Mouse (Mus musculus): ENCODE measurements around the gene Myh2. TPM values are rescaled to one million over a fixed set of nuclear protein-coding genes. Genes with fewer than 3 reads are reported as not detected.

Myh2 gene
- polyA plus RNA-seq, 1 experiment from 2014 or later = not detected

DNA sequence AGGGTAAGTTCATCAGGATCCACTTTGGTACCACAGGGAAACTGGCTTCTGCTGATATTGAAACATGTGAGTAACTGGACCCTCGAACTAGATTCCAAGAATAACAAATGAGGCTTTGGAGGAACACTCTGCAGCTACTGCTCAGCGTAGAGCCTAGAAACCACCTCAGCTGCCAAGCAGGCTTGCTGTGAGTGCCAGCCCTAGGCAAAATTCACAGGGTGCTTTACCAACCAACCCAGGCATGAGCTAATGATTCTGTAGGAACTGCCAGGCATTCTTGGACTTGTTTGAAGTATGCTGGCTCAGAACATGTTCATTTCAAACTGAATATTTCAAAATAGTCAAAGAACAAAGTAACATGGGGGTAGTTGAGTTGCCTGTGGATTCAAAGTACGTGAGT lies 33.9 kb downstream of the Myh2 start:
- 80% methylated on average over 3 of the region's 3 CpGs for WGBS
- Histone ChIP-seq H3K9me3 (ENCODE audit: control insufficient read depth, low read length) (no peaks in the 10 kb centered on the region), H3K27me3 (ENCODE audit: control insufficient read depth, insufficient read depth, low read length) (no peaks in the 10 kb centered on the region), H3K36me3 (ENCODE audit: control insufficient read depth, insufficient read depth, low read length) (no peaks in the 10 kb centered on the region), H3K9ac (ENCODE audit: low read depth, low read length) (no peak overlapping the region), H3K4me3 (ENCODE audit: low read depth, low read length) (no peak overlapping the region), H3K4me2 (replicated peaks; ENCODE audit: low read depth, low read length) (no peak overlapping the region), H3K4me1 (replicated peaks; ENCODE audit: control insufficient read depth, insufficient read depth, low read length) (no peaks in the 10 kb centered on the region), H3K27ac (ENCODE audit: low read depth, low read length) (no peak overlapping the region)
- no peak for ATAC-seq (ENCODE audit: low FRiP score)
- no peak for DNase-seq (ENCODE audit: low spot score)

GRCm38 (mm10) chr11:67221803-67222202 lies 51.0 kb downstream of the Myh2 start:
- H3K4me2 ChIP-seq (replicated peaks; ENCODE audit: low read depth, low read length) = no peak overlapping the region
- no peaks in the 10 kb centered on the region for H3K27me3 ChIP-seq (ENCODE audit: control insufficient read depth, insufficient read depth, low read length)
- WGBS = 93% methylated on average over 8 of the region's 8 CpGs
- no peak overlapping the region for H3K9ac ChIP-seq (ENCODE audit: low read depth, low read length)
- ATAC-seq (ENCODE audit: low FRiP score) = no peak
- no peak overlapping the region for H3K27ac ChIP-seq (ENCODE audit: low read depth, low read length)
- no peaks in the 10 kb centered on the region for H3K9me3 ChIP-seq (ENCODE audit: control insufficient read depth, low read length)
- DNase-seq (ENCODE audit: low spot score) = no peak
- no peak overlapping the region for H3K4me3 ChIP-seq (ENCODE audit: low read depth, low read length)
- no peaks in the 10 kb centered on the region for H3K36me3 ChIP-seq (ENCODE audit: control insufficient read depth, insufficient read depth, low read length)
- H3K4me1 ChIP-seq (replicated peaks; ENCODE audit: control insufficient read depth, insufficient read depth, low read length) = no peaks in the 10 kb centered on the region

DNA sequence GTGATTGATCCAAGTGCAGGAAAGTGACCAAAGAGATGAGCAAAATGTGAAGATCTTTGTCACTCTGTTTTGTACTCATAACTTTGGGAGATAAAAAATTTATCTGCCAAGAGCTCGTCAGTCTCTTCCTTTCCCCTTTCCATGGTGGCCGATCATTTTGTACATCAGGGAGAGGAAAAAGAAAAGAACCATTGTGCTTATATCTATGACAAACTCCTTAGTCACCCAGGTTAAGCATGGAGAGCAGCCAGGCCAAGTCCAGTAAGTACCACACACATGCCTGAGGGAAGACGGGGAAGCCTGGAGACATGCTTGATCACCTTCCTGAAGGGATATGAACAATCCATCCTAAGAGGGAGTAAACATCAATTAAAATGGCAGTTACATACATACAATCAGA lies 53.6 kb downstream of the Myh2 start:
- H3K27ac ChIP-seq (ENCODE audit: low read depth, low read length) = no peak overlapping the region
- no peak overlapping the region for H3K4me3 ChIP-seq (ENCODE audit: low read depth, low read length)
- WGBS = 88% methylated on average over 3 of the region's 3 CpGs
- H3K9ac ChIP-seq (ENCODE audit: low read depth, low read length) = no peak overlapping the region
- H3K27me3 ChIP-seq (ENCODE audit: control insufficient read depth, insufficient read depth, low read length) = no peaks in the 10 kb centered on the region
- H3K4me1 ChIP-seq (replicated peaks; ENCODE audit: control insufficient read depth, insufficient read depth, low read length) = no peaks in the 10 kb centered on the region
- ATAC-seq (ENCODE audit: low FRiP score) (no peak), DNase-seq (ENCODE audit: low spot score) (no peak)
- H3K4me2 ChIP-seq (replicated peaks; ENCODE audit: low read depth, low read length) = no peak overlapping the region
- H3K36me3 ChIP-seq (ENCODE audit: control insufficient read depth, insufficient read depth, low read length) = no peaks in the 10 kb centered on the region
- no peaks in the 10 kb centered on the region for H3K9me3 ChIP-seq (ENCODE audit: control insufficient read depth, low read length)

DNA sequence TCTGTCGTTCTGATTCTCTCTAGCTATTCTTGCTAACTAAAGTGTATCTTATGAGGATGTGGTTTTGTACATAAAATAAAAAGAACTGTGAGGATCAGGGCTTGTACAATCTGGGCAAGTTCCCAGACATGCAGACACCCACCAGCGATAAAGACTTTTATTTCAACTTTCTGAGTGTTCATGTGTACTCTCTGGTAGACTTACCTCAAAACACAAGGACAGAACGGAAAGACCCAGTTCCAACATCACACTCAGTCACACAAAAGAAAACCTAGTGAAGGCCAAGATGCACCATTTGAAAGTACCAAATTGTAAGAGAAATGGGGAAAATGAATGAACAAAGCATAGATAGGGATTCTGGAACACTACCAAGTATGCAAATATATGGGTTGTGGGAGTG lies 57.9 kb downstream of the Myh2 start:
- Histone ChIP-seq H3K4me1 (replicated peaks; ENCODE audit: control insufficient read depth, insufficient read depth, low read length) (no peaks in the 10 kb centered on the region), H3K36me3 (ENCODE audit: control insufficient read depth, insufficient read depth, low read length) (no peaks in the 10 kb centered on the region), H3K9ac (ENCODE audit: low read depth, low read length) (no peak overlapping the region), H3K27ac (ENCODE audit: low read depth, low read length) (no peak overlapping the region), H3K9me3 (ENCODE audit: control insufficient read depth, low read length) (no peaks in the 10 kb centered on the region), H3K4me2 (replicated peaks; ENCODE audit: low read depth, low read length) (no peak overlapping the region), H3K27me3 (ENCODE audit: control insufficient read depth, insufficient read depth, low read length) (no peaks in the 10 kb centered on the region), H3K4me3 (ENCODE audit: low read depth, low read length) (no peak overlapping the region)
- no peak for DNase-seq (ENCODE audit: low spot score)
- no peak for ATAC-seq (ENCODE audit: low FRiP score)
- WGBS = 84% methylated on average over 3 of the region's 3 CpGs

DNA sequence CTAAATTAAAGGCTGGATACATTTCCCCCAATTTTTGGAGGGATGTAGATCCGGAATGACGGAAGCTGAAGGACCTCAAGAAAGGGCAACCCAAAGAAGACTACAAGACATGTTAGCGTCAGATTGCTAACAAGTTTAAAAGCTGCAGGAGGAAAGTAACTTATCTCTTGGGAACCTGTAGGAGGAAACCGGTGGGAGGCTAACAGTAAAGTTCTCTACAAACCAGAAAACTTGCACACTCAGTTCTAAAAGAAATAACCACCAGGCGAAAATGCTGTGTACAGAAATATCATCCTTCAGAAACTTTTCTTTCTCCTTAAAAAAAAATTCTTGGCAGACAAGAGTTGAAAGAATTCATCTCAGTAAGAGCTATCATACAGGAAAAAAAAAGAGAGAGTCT lies 58.3 kb downstream of the Myh2 start:
- Histone ChIP-seq H3K36me3 (ENCODE audit: control insufficient read depth, insufficient read depth, low read length) (no peaks in the 10 kb centered on the region), H3K27me3 (ENCODE audit: control insufficient read depth, insufficient read depth, low read length) (no peaks in the 10 kb centered on the region), H3K9me3 (ENCODE audit: control insufficient read depth, low read length) (no peaks in the 10 kb centered on the region), H3K4me1 (replicated peaks; ENCODE audit: control insufficient read depth, insufficient read depth, low read length) (no peaks in the 10 kb centered on the region), H3K27ac (ENCODE audit: low read depth, low read length) (no peak overlapping the region), H3K4me3 (ENCODE audit: low read depth, low read length) (no peak overlapping the region), H3K9ac (ENCODE audit: low read depth, low read length) (no peak overlapping the region), H3K4me2 (replicated peaks; ENCODE audit: low read depth, low read length) (no peak overlapping the region)
- WGBS = 92% methylated on average over 5 of the region's 5 CpGs
- DNase-seq (ENCODE audit: low spot score) (no peak), ATAC-seq (ENCODE audit: low FRiP score) (no peak)

GRCm38 (mm10) chr11:67229946-67230345 lies 59.1 kb downstream of the Myh2 start:
- Histone ChIP-seq H3K9me3 (ENCODE audit: control insufficient read depth, low read length) (no peaks in the 10 kb centered on the region), H3K9ac (ENCODE audit: low read depth, low read length) (no peak overlapping the region), H3K27ac (ENCODE audit: low read depth, low read length) (no peak overlapping the region), H3K4me3 (ENCODE audit: low read depth, low read length) (no peak overlapping the region), H3K27me3 (ENCODE audit: control insufficient read depth, insufficient read depth, low read length) (no peaks in the 10 kb centered on the region), H3K4me1 (replicated peaks; ENCODE audit: control insufficient read depth, insufficient read depth, low read length) (no peaks in the 10 kb centered on the region), H3K36me3 (ENCODE audit: control insufficient read depth, insufficient read depth, low read length) (no peaks in the 10 kb centered on the region), H3K4me2 (replicated peaks; ENCODE audit: low read depth, low read length) (no peak overlapping the region)
- no peak for DNase-seq (ENCODE audit: low spot score)
- no peak for ATAC-seq (ENCODE audit: low FRiP score)
- 91% methylated on average over 2 of the region's 2 CpGs for WGBS

GRCm38 (mm10) chr11:67235639-67236358 lies 65.0 kb downstream of the Myh2 start:
- H3K27ac ChIP-seq (ENCODE audit: low read depth, low read length) = no peak overlapping the region
- H3K27me3 ChIP-seq (ENCODE audit: control insufficient read depth, insufficient read depth, low read length) = no peaks in the 10 kb centered on the region
- H3K9ac ChIP-seq (ENCODE audit: low read depth, low read length) = no peak overlapping the region
- no peaks in the 10 kb centered on the region for H3K4me1 ChIP-seq (replicated peaks; ENCODE audit: control insufficient read depth, insufficient read depth, low read length)
- H3K4me2 ChIP-seq (replicated peaks; ENCODE audit: low read depth, low read length) = no peak overlapping the region
- no peak for ATAC-seq (ENCODE audit: low FRiP score)
- H3K9me3 ChIP-seq (ENCODE audit: control insufficient read depth, low read length) = no peaks in the 10 kb centered on the region
- H3K4me3 ChIP-seq (ENCODE audit: low read depth, low read length) = no peak overlapping the region
- DNase-seq (ENCODE audit: low spot score) = peak; percentile 64
- H3K36me3 ChIP-seq (ENCODE audit: control insufficient read depth, insufficient read depth, low read length) = no peaks in the 10 kb centered on the region
- WGBS = 64% methylated on average over 5 of the region's 5 CpGs

- Histone ChIP-seq H3K4me2 (replicated peaks; ENCODE audit: low read depth, low read length) (no peak overlapping the region), H3K9ac (ENCODE audit: low read depth, low read length) (no peak overlapping the region), H3K4me1 (replicated peaks; ENCODE audit: control insufficient read depth, insufficient read depth, low read length) (no peaks in the 10 kb centered on the region), H3K27me3 (ENCODE audit: control insufficient read depth, insufficient read depth, low read length) (no peaks in the 10 kb centered on the region), H3K36me3 (ENCODE audit: control insufficient read depth, insufficient read depth, low read length) (no peaks in the 10 kb centered on the region), H3K9me3 (ENCODE audit: control insufficient read depth, low read length) (no peaks in the 10 kb centered on the region), H3K4me3 (ENCODE audit: low read depth, low read length) (no peak overlapping the region), H3K27ac (ENCODE audit: low read depth, low read length) (no peak overlapping the region)
- no peak for ATAC-seq (ENCODE audit: low FRiP score)
- no peak for DNase-seq (ENCODE audit: low spot score)
- 89% methylated on average over 9 of the region's 9 CpGs for WGBS
These were observed 66.0 kb downstream of the Myh2 start for GRCm38 (mm10) chr11:67236799-67237198.

DNA sequence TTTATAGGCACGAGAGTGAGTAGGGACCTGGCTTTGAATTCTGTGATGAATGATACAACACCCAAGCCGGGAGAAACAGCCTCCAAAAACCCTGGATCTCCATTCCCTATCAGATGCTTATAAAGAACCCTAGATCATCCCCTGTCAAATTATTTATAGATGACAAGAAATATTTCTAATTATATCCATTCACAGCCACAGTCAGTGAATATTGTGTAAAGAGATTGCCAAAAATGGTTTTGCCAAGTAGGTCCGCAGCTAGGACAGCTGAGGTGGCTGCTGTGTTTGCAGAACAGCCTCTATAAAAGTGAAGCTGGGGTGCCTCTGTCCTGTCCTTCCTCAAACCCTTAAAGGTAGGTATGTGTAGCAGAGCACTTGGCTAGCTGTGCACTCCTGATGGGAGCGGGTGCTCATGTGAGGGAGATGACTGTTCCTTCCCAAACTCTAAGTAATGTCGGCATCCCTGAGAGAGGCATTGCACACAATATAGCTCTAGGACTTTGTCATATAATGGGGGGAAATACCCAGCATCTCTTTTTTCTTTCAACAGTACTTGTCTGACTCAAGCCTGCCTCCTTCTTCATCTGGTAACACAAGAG lies 66.8 kb downstream of the Myh2 start, which contains the start of gene Myh4:
TSS of gene Myh4 (plus strand) at position 549 of the 599 bp plus-strand sequence.
- 89% methylated on average over 5 of the region's 5 CpGs for WGBS
- no peak for DNase-seq (ENCODE audit: low spot score)
- Histone ChIP-seq H3K9me3 (ENCODE audit: control insufficient read depth, low read length) (no peaks in the 10 kb centered on the region), H3K36me3 (ENCODE audit: control insufficient read depth, insufficient read depth, low read length) (no peaks in the 10 kb centered on the region), H3K27ac (ENCODE audit: low read depth, low read length) (no peak within 1 kb of the TSS), H3K9ac (ENCODE audit: low read depth, low read length) (no peak within 1 kb of the TSS), H3K4me3 (ENCODE audit: low read depth, low read length) (no peak within 1 kb of the TSS), H3K4me1 (replicated peaks; ENCODE audit: control insufficient read depth, insufficient read depth, low read length) (no peaks in the 10 kb centered on the region), H3K4me2 (replicated peaks; ENCODE audit: low read depth, low read length) (no peak within 1 kb of the TSS), H3K27me3 (ENCODE audit: control insufficient read depth, insufficient read depth, low read length) (no peaks in the 10 kb centered on the region)
- no peak for ATAC-seq (ENCODE audit: low FRiP score)

All from hindbrain, embryonic 11.5 days (tissue).